Mouse (Mus musculus): ENCODE measurements around the gene Hmox1. TPM values are rescaled to one million over a fixed set of nuclear protein-coding genes. Genes with fewer than 3 reads are reported as not detected.

The Hmox1 gene
- total RNA-seq, 2 experiments from 2014 or later, result 37.8 to 41.5 TPM

- peak in 1 of 2 experiments; percentile 63 for DNase-seq (ENCODE audit: low spot score in 2 of 2)
Measured at GRCm38 (mm10) chr8:75088989-75089881, 4.2 kb upstream of the Hmox1 start.

GRCm38 (mm10) chr8:75090781-75091365, 2.5 kb upstream of the Hmox1 start:
- DNase-seq (ENCODE audit: low spot score in 2 of 2), result no peak

- no peak for DNase-seq (ENCODE audit: low spot score in 2 of 2)
Measured at GRCm38 (mm10) chr8:75102956-75103355, 9.5 kb downstream of the Hmox1 start.

GRCm38 (mm10) chr8:75103376-75103878, 10.0 kb downstream of the Hmox1 start:
- no peak for DNase-seq (ENCODE audit: low spot score in 2 of 2)

- peak; percentile 48 to 52 for DNase-seq (ENCODE audit: low spot score in 2 of 2)
Measured at GRCm38 (mm10) chr8:75108527-75109235, 15.3 kb downstream of the Hmox1 start.

GRCm38 (mm10) chr8:75109236-75109967, 16.0 kb downstream of the Hmox1 start, which contains the start of gene Mcm5:
Gene Mcm5 (plus strand): TSS chr8:75109569.
- peak; percentile 96 to 99 for DNase-seq (ENCODE audit: low spot score in 2 of 2)

GRCm38 (mm10) chr8:75110093-75110492, 16.7 kb downstream of the Hmox1 start:
- DNase-seq (ENCODE audit: low spot score in 2 of 2), result no peak

- no peak for DNase-seq (ENCODE audit: low spot score in 2 of 2)
Measured at GRCm38 (mm10) chr8:75118505-75118904, 25.1 kb downstream of the Hmox1 start.

- DNase-seq (ENCODE audit: low spot score in 2 of 2), result no peak
Measured at GRCm38 (mm10) chr8:75119287-75119686, 25.9 kb downstream of the Hmox1 start.

GRCm38 (mm10) chr8:75119747-75120146, 26.3 kb downstream of the Hmox1 start:
- no peak for DNase-seq (ENCODE audit: low spot score in 2 of 2)

GRCm38 (mm10) chr8:75127406-75127805, 34.0 kb downstream of the Hmox1 start:
- DNase-seq (ENCODE audit: low spot score in 2 of 2), result no peak

- DNase-seq (ENCODE audit: low spot score in 2 of 2), result peak in 1 of 2 experiments; percentile 22
Measured at GRCm38 (mm10) chr8:75132485-75132884, 39.1 kb downstream of the Hmox1 start.

GRCm38 (mm10) chr8:75133399-75133798, 40.0 kb downstream of the Hmox1 start:
- no peak for DNase-seq (ENCODE audit: low spot score in 2 of 2)

GRCm38 (mm10) chr8:75134603-75135391, 41.4 kb downstream of the Hmox1 start:
- DNase-seq (ENCODE audit: low spot score in 2 of 2), result peak in 1 of 2 experiments; percentile 14

GRCm38 (mm10) chr8:75135756-75136155, 42.3 kb downstream of the Hmox1 start:
- DNase-seq (ENCODE audit: low spot score in 2 of 2), result no peak

- DNase-seq (ENCODE audit: low spot score in 2 of 2), result no peak
Measured at GRCm38 (mm10) chr8:75136256-75136655, 42.8 kb downstream of the Hmox1 start.

GRCm38 (mm10) chr8:75137536-75137935, 44.1 kb downstream of the Hmox1 start:
- DNase-seq (ENCODE audit: low spot score in 2 of 2), result no peak

Data from adrenal gland, postnatal 4 days (tissue).